Mouse (Mus musculus) right cerebral cortex, adult 2 months (tissue): ENCODE measurements around the gene Hmg20a.

ENCODE experiments used
- DNase-seq, 2 experiments: peaks; one replicate each; pipeline ENCODE4 v3.0.0; 2021 to 2022; ENCODE audit warnings: low spot score in 2 of 2

Hmg20a gene

GRCm38 (mm10) chr9:56527951-56528350 lies 109.5 kb downstream of the Hmg20a start:
- no peak for DNase-seq

- DNase-seq = no peak
Measured at GRCm38 (mm10) chr9:56531991-56532390, 113.6 kb downstream of the Hmg20a start.

GRCm38 (mm10) chr9:56533916-56534315 lies 115.5 kb downstream of the Hmg20a start:
- DNase-seq = no peak

DNA sequence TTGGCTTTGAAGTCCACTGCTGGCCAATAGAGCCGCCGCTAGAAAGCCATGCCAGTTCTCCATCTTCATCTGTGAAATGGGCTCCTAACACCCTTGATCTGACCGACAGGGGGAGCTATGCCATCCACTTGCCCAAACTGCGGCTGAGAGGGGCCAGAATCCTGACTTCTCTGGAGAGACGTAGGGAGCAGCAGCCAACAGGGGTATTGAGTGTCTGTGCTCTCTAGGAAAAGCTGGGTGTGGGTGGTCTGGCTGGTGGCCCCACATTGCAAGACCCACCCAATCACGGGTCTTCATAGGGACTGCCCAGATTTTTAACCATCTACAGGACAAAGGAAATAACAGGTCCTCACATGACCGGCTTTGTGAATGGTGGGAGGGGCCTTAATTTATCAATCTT lies 116.3 kb downstream of the Hmg20a start:
- no peak for DNase-seq

GRCm38 (mm10) chr9:56535361-56535760 lies 117.0 kb downstream of the Hmg20a start:
- DNase-seq = no peak

DNA sequence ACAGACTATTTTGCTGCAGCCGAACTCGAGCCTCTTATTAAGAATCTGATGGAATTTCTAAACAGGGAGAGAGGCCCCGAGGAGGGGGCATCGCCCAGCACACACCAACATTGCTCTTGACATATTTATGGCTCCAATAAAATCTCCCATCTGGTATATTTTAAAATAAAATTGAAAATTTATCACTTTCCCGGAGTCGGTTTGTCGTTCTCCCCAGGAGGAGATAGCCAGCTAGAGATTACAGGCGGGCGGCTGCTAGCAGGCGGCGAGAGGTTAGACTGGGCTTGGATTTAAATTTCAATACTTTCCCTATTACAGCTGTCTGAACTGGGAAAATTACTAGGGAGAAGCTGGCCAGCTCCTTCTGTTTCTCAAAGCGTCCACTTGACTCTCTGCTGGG lies 121.6 kb downstream of the Hmg20a start:
- no peak for DNase-seq

GRCm38 (mm10) chr9:56544687-56545475 lies 126.5 kb downstream of the Hmg20a start:
- DNase-seq = no peak
